Mouse (Mus musculus): ENCODE results near the gene Rilpl1.

DNA sequence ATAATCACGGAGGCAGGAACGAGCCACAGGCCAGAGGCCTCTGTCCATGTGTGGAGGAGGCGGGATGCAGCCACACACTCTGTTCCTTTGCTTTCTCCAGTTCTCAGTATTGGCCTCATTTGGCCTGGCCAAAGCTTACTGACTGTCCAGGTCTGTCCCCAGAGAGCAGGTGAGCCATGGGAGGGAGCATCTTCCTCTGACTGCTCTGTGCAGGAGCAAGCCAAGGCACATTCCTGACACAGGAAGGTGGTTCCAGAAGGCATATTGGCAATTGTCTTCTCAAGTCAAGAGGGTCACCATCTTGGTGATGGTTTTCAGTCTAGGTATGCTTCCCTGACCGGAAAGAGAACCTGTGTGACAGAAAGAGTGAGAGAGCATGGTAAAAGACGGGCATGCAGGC, 67.7 kb downstream of the Rilpl1 start:
- TF ChIP-seq HCFC1 (IDR thresholded peaks at IDR 0.05; ENCODE audit: borderline replicate concordance, insufficient read depth, low read length) (no peak), MAFK (IDR thresholded peaks at IDR 0.05; ENCODE audit: insufficient read depth, low read depth, low read length) (no peak), ZNF384 (IDR thresholded peaks at IDR 0.05; ENCODE audit: low read depth, low read length) (no peak), ZC3H11A (IDR thresholded peaks at IDR 0.05; ENCODE audit: borderline replicate concordance, low read depth, low read length) (no peak), CHD2 (IDR thresholded peaks at IDR 0.05; ENCODE audit: low read depth, low read length) (no peak)
